Mouse (Mus musculus): ENCODE measurements at regions not wholly inside any gene's neighbourhood (a gene's known extent, or its start where the extent isn't known, plus 50 kb on each side); places are given as distances from the start of the nearest gene placed in this dataset.

- TF ChIP-seq CTCF (IDR thresholded peaks at IDR 0.05; ENCODE audit: control insufficient read depth, insufficient read depth, insufficient replicate concordance, low read depth, low read length) (no peak), POLR2A (IDR thresholded peaks at IDR 0.05; ENCODE audit: control insufficient read depth, low read depth, low read length) (no peak)
Observed at GRCm38 (mm10) chr9:30523852-30524251, 96.9 kb downstream of the Snx19 start.

Measured in testis, adult 2 months (tissue).